ENCODE assay signal across 19 mouse cellular contexts in genomic region chr8:96152056-96152455, GRCm38 (mm10).
DNase-seq lines count a peak whose midpoint lies in the region; ATAC-seq lines count a peak whose summit lies in the region.
"Had no signal": no experiment of that assay in that cellular context is flagged by ENCODE, and none has a peak within 500 bp of the region (broad histone marks: within the 10 kb centered on the region; RNA-seq: fewer than 3 reads in every experiment).

No protein-coding gene starts in this region.

- no peaks in the 10 kb centered on the region for H3K36me3 ChIP-seq in heart, embryonic 13.5 days
- no peaks in the 10 kb centered on the region for H3K36me3 ChIP-seq in embryonic facial prominence, embryonic 14.5 days (ENCODE audit: control insufficient read depth, insufficient read depth, low read length)
- H3K36me3 ChIP-seq: neural tube, embryonic 12.5 days had no signal

- intact Hi-C loops in gastrocnemius, postnatal 36 days (cut with DNase I): no loop called here

- peak overlapping the region; percentile 64; the same call in 1 of the 2 replicates for H3K4me2 ChIP-seq in heart, embryonic 13.5 days
- H3K4me2 ChIP-seq in embryonic facial prominence, embryonic 14.5 days (ENCODE audit: low read depth, low read length): no peak overlapping the region
- H3K4me2 ChIP-seq: forebrain, embryonic 13.5 days; lung, embryonic 14.5 days; neural tube, embryonic 12.5 days had no signal

- peaks cover 13% of the 10 kb centered on the region for H3K4me1 ChIP-seq in heart, embryonic 13.5 days
- no peaks in the 10 kb centered on the region for H3K4me1 ChIP-seq in embryonic facial prominence, embryonic 14.5 days (ENCODE audit: control insufficient read depth, insufficient read depth, low read length)
- H3K4me1 ChIP-seq: forebrain, embryonic 13.5 days; neural tube, embryonic 12.5 days had no signal

- H3K27me3 ChIP-seq in heart, embryonic 13.5 days (replicated peaks): no peaks in the 10 kb centered on the region
- no peaks in the 10 kb centered on the region for H3K27me3 ChIP-seq in embryonic facial prominence, embryonic 14.5 days (replicated peaks; ENCODE audit: control insufficient read depth, insufficient read depth, low read length)
- H3K27me3 ChIP-seq: forebrain, embryonic 13.5 days; neural tube, embryonic 12.5 days had no signal

- WGBS in heart, embryonic 13.5 days: 52% methylated on average over 10 of the region's 10 CpGs
- WGBS in embryonic facial prominence, embryonic 14.5 days: 74% methylated on average over 10 of the region's 10 CpGs

- H3K9ac ChIP-seq in heart, embryonic 13.5 days: no peak overlapping the region
- H3K9ac ChIP-seq in embryonic facial prominence, embryonic 14.5 days (ENCODE audit: low read depth, low read length): no peak overlapping the region
- H3K9ac ChIP-seq: forebrain, embryonic 13.5 days; lung, embryonic 14.5 days; neural tube, embryonic 12.5 days had no signal

- H3K4me3 ChIP-seq in heart, embryonic 13.5 days: no peak overlapping the region
- H3K4me3 ChIP-seq in embryonic facial prominence, embryonic 14.5 days (ENCODE audit: low read depth, low read length): no peak overlapping the region
- H3K4me3 ChIP-seq: forebrain, embryonic 13.5 days; neural tube, embryonic 12.5 days had no signal

- H3K27ac ChIP-seq in heart, embryonic 13.5 days (replicated peaks): no peak overlapping the region
- no peak overlapping the region for H3K27ac ChIP-seq in embryonic facial prominence, embryonic 14.5 days (replicated peaks; ENCODE audit: low read depth, low read length)
- H3K27ac ChIP-seq: forebrain, embryonic 13.5 days; hindbrain, postnatal 0 days; neural tube, embryonic 12.5 days; stomach, postnatal 0 days had no signal

- no peak for DNase-seq in heart, adult 8-10 months (ENCODE audit: low spot score)
- peak; percentile 9 for DNase-seq in embryonic facial prominence, embryonic 14.5 days (ENCODE audit: low spot score)
- DNase-seq in left cerebral cortex, adult 9 months (ENCODE audit: low spot score in 2 of 2): peak; percentile 37 to 61
- peak; percentile 64 for DNase-seq in right cerebral cortex, postnatal 25 days
- no peak for DNase-seq in adipocyte (ENCODE audit: low spot score)
- DNase-seq in gastrocnemius, postnatal 36 days: no peak
- DNase-seq: B cell, adult 2 months; cerebellum, adult 11-12 months; gastrocnemius, postnatal 10 days; kidney, adult 18-20 months; kidney, postnatal 25 days; midbrain, embryonic 14.5 days had no signal

- no peaks in the 10 kb centered on the region for H3K9me3 ChIP-seq in heart, embryonic 13.5 days
- no peaks in the 10 kb centered on the region for H3K9me3 ChIP-seq in embryonic facial prominence, embryonic 14.5 days (ENCODE audit: control insufficient read depth, low read length)
- H3K9me3 ChIP-seq: forebrain, embryonic 13.5 days; neural tube, embryonic 12.5 days had no signal

- no peak for ATAC-seq in heart, embryonic 13.5 days (ENCODE audit: extremely low read depth, insufficient number of reproducible peaks, low FRiP score, low TSS enrichment)
- no peak for ATAC-seq in embryonic facial prominence, embryonic 14.5 days (ENCODE audit: low read depth)
- ATAC-seq in megakaryocyte, adult 5-6 weeks (ENCODE audit: poor library complexity, severe bottlenecking): no peak
- ATAC-seq: forebrain, embryonic 13.5 days; hindbrain, postnatal 0 days had no signal

Comparison
In these comparisons a context has a peak if more than half of its experiments do, and no peak if none do; other contexts are left out.
1. DNase-seq: peak in embryonic facial prominence, embryonic 14.5 days (single experiment), left cerebral cortex, adult 9 months (2 of 2) and right cerebral cortex, postnatal 25 days (single experiment); none in heart, adult 8-10 months (single experiment), adipocyte (single experiment) and gastrocnemius, postnatal 36 days (0 of 2).